Mouse (Mus musculus): ENCODE data around the gene Nrxn2. TPM values are rescaled to one million over a fixed set of nuclear protein-coding genes. Genes with fewer than 3 reads are reported as not detected.

Gene Nrxn2
- polyA plus RNA-seq (2015; fragmentation: Nextera tagmentation; extraction: Ambion mirVana), result 1.2 and 1.4 TPM in 2 replicates

DNA sequence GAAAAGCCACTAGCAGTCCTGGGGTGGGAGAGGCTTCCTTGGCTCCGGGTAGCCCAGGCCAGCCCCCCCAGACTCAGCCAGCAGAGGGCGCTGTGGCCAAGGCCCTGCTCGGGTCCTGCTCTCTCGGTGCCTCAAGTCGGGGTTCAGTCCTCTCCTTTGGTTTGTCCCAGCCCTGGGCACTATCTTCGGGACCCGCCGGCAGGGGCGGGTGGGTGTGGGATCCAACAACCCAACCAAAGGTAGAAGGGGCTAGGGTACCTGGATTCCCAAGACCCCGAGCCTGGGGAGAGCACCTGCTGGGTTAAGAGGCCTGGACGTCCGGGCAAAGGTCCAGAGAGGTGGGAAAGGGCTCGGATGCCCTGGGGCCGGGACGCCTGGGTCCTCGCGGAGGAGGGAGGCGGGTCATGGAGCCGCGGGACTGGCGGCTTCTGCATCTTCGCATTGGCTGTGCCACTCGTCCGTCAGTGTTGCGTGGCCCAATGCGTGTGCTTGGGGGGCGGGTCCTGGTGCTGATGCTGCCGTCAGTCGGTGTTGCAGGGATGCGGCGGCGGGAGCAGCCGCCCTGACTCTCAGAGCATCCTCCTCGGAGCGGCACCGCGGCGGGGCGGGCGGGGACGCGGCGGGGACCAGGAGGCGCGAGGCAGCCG is at the start of gene Nrxn2:
Gene Nrxn2, plus strand, starts transcription at position 499 of the 647 bp plus-strand sequence.
- peak within 1 kb of the TSS; percentile 81 for H3K4me2 ChIP-seq (replicated peaks; ENCODE audit: low read depth)
- peak; percentile 82 for ATAC-seq
- no peaks in the 10 kb centered on the region for H3K9me3 ChIP-seq (ENCODE audit: control insufficient read depth)
- H3K27ac ChIP-seq (ENCODE audit: low read depth, low read length), result no peak within 1 kb of the TSS
- H3K36me3 ChIP-seq (ENCODE audit: control insufficient read depth, insufficient read depth), result no peaks in the 10 kb centered on the region
- under 1% methylated on average over 46 of the region's 46 CpGs for WGBS
- H3K4me3 ChIP-seq (ENCODE audit: low read depth, low read length), result peak within 1 kb of the TSS; percentile 40
- peak; percentile 95 for TF ChIP-seq CTCF (IDR thresholded peaks at IDR 0.05; ENCODE audit: low read depth)
- 0 out of 2 replicates have a peak, but pooled peaks cover 3% of the 10 kb centered on the region for H3K4me1 ChIP-seq (replicated peaks; ENCODE audit: control insufficient read depth, insufficient read depth, low read length)
- no peak within 1 kb of the TSS for H3K9ac ChIP-seq (ENCODE audit: low read depth, low read length)
- peaks cover 37% of the 10 kb centered on the region for H3K27me3 ChIP-seq (replicated peaks; ENCODE audit: control insufficient read depth, insufficient read depth, low read length)

GRCm38 (mm10) chr19:6370175-6370574 is 48.4 kb upstream of the Nrxn2 start:
- TF ChIP-seq CTCF (IDR thresholded peaks at IDR 0.05; ENCODE audit: low read depth), result no peak
- peaks cover 89% of the 10 kb centered on the region for H3K36me3 ChIP-seq (ENCODE audit: control insufficient read depth, insufficient read depth)
- 85% methylated on average over 2 of the region's 2 CpGs for WGBS

DNA sequence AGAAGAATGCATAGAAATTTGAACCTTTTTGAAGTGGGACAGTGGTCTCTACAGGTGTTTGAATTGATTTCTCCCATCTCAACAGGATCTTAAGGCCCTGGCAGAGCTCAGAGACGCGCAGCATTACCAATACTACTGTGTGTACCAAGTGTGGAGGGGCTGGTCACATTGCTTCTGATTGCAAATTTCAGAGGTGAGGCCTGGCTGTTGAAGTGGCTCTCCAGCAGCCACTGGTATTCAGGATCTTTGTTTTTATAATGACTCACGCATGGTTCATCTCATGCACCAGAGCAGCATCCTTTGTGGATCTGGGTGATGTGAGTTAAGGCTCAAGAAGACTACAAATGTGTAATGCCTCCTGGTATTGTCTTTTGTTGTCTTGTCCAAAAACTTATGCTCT is 46.1 kb upstream of the Nrxn2 start:
- H3K4me3 ChIP-seq (ENCODE audit: low read depth, low read length), result no peak overlapping the region
- H3K9ac ChIP-seq (ENCODE audit: low read depth, low read length), result no peak overlapping the region
- ATAC-seq, result no peak
- H3K4me1 ChIP-seq (replicated peaks; ENCODE audit: control insufficient read depth, insufficient read depth, low read length), result no peaks in the 10 kb centered on the region
- H3K4me2 ChIP-seq (replicated peaks; ENCODE audit: low read depth), result no peak overlapping the region
- no peak overlapping the region for H3K27ac ChIP-seq (ENCODE audit: low read depth, low read length)
- H3K36me3 ChIP-seq (ENCODE audit: control insufficient read depth, insufficient read depth), result peaks cover 94% of the 10 kb centered on the region
- TF ChIP-seq CTCF (IDR thresholded peaks at IDR 0.05; ENCODE audit: low read depth), result no peak
- WGBS, result 97% methylated on average over 3 of the region's 3 CpGs
- H3K27me3 ChIP-seq (replicated peaks; ENCODE audit: control insufficient read depth, insufficient read depth, low read length), result no peaks in the 10 kb centered on the region
- H3K9me3 ChIP-seq (ENCODE audit: control insufficient read depth), result no peaks in the 10 kb centered on the region

More at GRCm38 (mm10) chr19:6370175-6370574, 48.4 kb upstream of the Nrxn2 start:
- Histone ChIP-seq H3K4me1 (replicated peaks; ENCODE audit: control insufficient read depth, insufficient read depth, low read length) (no peaks in the 10 kb centered on the region), H3K4me3 (ENCODE audit: low read depth, low read length) (no peak overlapping the region), H3K9ac (ENCODE audit: low read depth, low read length) (no peak overlapping the region), H3K27me3 (replicated peaks; ENCODE audit: control insufficient read depth, insufficient read depth, low read length) (no peaks in the 10 kb centered on the region), H3K27ac (ENCODE audit: low read depth, low read length) (no peak overlapping the region), H3K4me2 (replicated peaks; ENCODE audit: low read depth) (no peak overlapping the region), H3K9me3 (ENCODE audit: control insufficient read depth) (no peaks in the 10 kb centered on the region)
- ATAC-seq, result no peak

DNA sequence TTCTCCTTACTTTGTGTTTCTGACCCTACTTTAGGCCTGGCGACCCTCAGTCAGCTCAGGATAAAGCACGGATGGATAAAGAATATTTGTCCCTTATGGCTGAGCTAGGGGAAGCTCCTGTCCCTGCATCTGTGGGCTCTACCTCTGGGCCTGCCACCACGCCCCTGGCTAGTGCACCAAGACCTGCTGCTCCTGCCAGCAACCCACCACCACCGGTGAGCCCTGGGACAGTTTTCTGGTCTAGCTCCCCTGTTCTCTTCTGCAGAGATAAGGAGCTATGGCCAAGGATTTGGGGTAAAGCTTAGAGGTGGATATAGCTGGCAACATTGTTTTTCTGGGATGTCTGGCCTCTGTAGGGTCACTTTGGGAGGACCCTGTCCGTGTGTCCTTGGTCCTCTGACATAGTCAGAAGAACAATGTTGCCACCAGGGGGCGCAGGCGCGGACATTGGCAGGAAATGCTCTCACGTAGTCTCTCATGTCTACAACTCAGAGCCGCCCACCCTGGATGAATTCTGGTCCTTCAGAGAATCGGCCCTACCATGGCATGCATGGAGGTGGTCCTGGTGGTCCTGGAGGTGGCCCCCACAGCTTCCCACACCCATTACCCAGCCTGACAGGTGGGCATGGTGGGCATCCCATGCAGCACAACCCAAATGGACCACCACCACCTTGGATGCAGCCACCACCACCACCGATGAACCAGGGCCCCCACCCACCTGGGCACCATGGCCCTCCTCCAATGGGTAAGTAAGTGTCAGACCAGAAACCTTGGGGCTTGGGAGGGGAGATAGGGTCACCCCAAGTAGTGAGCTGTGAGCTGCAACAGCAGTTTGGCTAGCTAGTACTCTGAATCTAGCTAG is 44.8 kb upstream of the Nrxn2 start:
- peak; percentile 86 for TF ChIP-seq CTCF (IDR thresholded peaks at IDR 0.05; ENCODE audit: low read depth)
- H3K4me2 ChIP-seq (replicated peaks; ENCODE audit: low read depth), result no peak overlapping the region
- no peaks in the 10 kb centered on the region for H3K4me1 ChIP-seq (replicated peaks; ENCODE audit: control insufficient read depth, insufficient read depth, low read length)
- no peaks in the 10 kb centered on the region for H3K27me3 ChIP-seq (replicated peaks; ENCODE audit: control insufficient read depth, insufficient read depth, low read length)
- 64% methylated on average over 12 of the region's 12 CpGs for WGBS
- H3K27ac ChIP-seq (ENCODE audit: low read depth, low read length), result no peak overlapping the region
- H3K9me3 ChIP-seq (ENCODE audit: control insufficient read depth), result no peaks in the 10 kb centered on the region
- H3K4me3 ChIP-seq (ENCODE audit: low read depth, low read length), result no peak overlapping the region
- ATAC-seq, result peak; percentile 26
- peaks cover 95% of the 10 kb centered on the region for H3K36me3 ChIP-seq (ENCODE audit: control insufficient read depth, insufficient read depth)
- H3K9ac ChIP-seq (ENCODE audit: low read depth, low read length), result no peak overlapping the region

GRCm38 (mm10) chr19:6374571-6374970 is 44.0 kb upstream of the Nrxn2 start:
- Histone ChIP-seq H3K27me3 (replicated peaks; ENCODE audit: control insufficient read depth, insufficient read depth, low read length) (no peaks in the 10 kb centered on the region), H3K36me3 (ENCODE audit: control insufficient read depth, insufficient read depth) (peaks cover 97% of the 10 kb centered on the region), H3K4me3 (ENCODE audit: low read depth, low read length) (no peak overlapping the region), H3K27ac (ENCODE audit: low read depth, low read length) (no peak overlapping the region), H3K9ac (ENCODE audit: low read depth, low read length) (no peak overlapping the region), H3K9me3 (ENCODE audit: control insufficient read depth) (no peaks in the 10 kb centered on the region), H3K4me1 (replicated peaks; ENCODE audit: control insufficient read depth, insufficient read depth, low read length) (no peaks in the 10 kb centered on the region), H3K4me2 (replicated peaks; ENCODE audit: low read depth) (no peak overlapping the region)
- WGBS, result 99% methylated on average over 10 of the region's 10 CpGs
- TF ChIP-seq CTCF (IDR thresholded peaks at IDR 0.05; ENCODE audit: low read depth), result no peak
- no peak for ATAC-seq

All from intestine, postnatal 0 days (tissue).